Mouse (Mus musculus) testis, adult 2 months (tissue): ENCODE measurements around the gene Coro1b.

Experiments used
- CTCF ChIP-seq: fragments of 200-500 bp; IDR thresholded peaks from 2 replicates; pipeline ENCODE4 v1.5.1; 2012; ENCODE audit warnings: low read depth, mild to moderate bottlenecking, inconsistent platforms, low read length, moderate library complexity; ENCODE audit not compliant: control insufficient read depth, insufficient read depth, insufficient replicate concordance
- POLR2A ChIP-seq: fragments of 200-500 bp; IDR thresholded peaks from 2 replicates; pipeline ENCODE4 v1.6.1; 2012; ENCODE audit warnings: low read depth, mild to moderate bottlenecking, inconsistent platforms, low read length, moderate library complexity; ENCODE audit not compliant: control insufficient read depth

- no peak for TF ChIP-seq CTCF
- TF ChIP-seq POLR2A = no peak
Measured at GRCm38 (mm10) chr19:4148819-4149218, 400 bp downstream of the Coro1b start.
